Mouse (Mus musculus): ENCODE measurements around the gene Iscu. TPM values are rescaled to one million over a fixed set of nuclear protein-coding genes. Genes with fewer than 3 reads are reported as not detected.

Gene Iscu
- polyA plus RNA-seq (2012; rRNA removed) = 46.2 and 64.9 TPM in 2 replicates
- polyA plus RNA-seq (2014; fragmentation: Nextera tagmentation; extraction: Ambion mirVana) = 100 and 103 TPM in 2 replicates

GRCm38 (mm10) chr5:113772450-113772895, at the start of gene Iscu, which contains the start of gene Sart3:
Gene Iscu, plus strand, starts transcription at chr5:113772748.
Gene Sart3, minus strand, starts transcription at chr5:113772510.
- H3K9ac ChIP-seq (replicated peaks) = peak within 1 kb of the TSS; percentile 80
- peak within 1 kb of the TSS; percentile 96 for H3K4me2 ChIP-seq (ENCODE audit: low read depth)
- ATAC-seq (ENCODE audit: insufficient read depth) (peak; percentile 83), DNase-seq (ENCODE audit: low read depth in 3 of 3, low spot score in 3 of 3) (peak; percentile 90 to 92 (median 91))
- H3K4me1 ChIP-seq (replicated peaks; ENCODE audit: control insufficient read depth in 2 of 2, insufficient read depth in 2 of 2, low read length in 1 of 2) = peaks cover 6 to 13% of the 10 kb centered on the region in 2 experiments
- under 1% methylated on average over 47 of the region's 49 CpGs for WGBS (ENCODE audit: insufficient replicate concordance)
- peak within 1 kb of the TSS; percentile 72 for H3K27ac ChIP-seq
- peak within 1 kb of the TSS; percentile 76 to 94 for H3K4me3 ChIP-seq (ENCODE audit: insufficient read depth in 1 of 2, low read depth in 2 of 2, low read length in 2 of 2)
- TF ChIP-seq EP300 (IDR thresholded peaks at IDR 0.05; ENCODE audit: low read depth) (no peak), CTCF (IDR thresholded peaks at IDR 0.05; ENCODE audit: low read depth) (no peak)
- H3K9me3 ChIP-seq (ENCODE audit: control insufficient read depth, low read length) = no peaks in the 10 kb centered on the region
- no peaks in the 10 kb centered on the region for H3K27me3 ChIP-seq (ENCODE audit: control insufficient read depth, insufficient read depth, low read length)
- peaks cover 19% of the 10 kb centered on the region for H3K36me3 ChIP-seq (replicated peaks; ENCODE audit: control insufficient read depth, insufficient read depth, low read depth)

GRCm38 (mm10) chr5:113723567-113724237, 48.8 kb upstream of the Iscu start:
- 19% methylated on average over 8 of the region's 8 CpGs for WGBS (ENCODE audit: insufficient replicate concordance)

GRCm38 (mm10) chr5:113724446-113724845, 48.1 kb upstream of the Iscu start, which contains the start of gene 1700069L16Rik:
Gene 1700069L16Rik, minus strand, starts transcription at chr5:113724772.
- Histone ChIP-seq H3K4me1 (replicated peaks; ENCODE audit: control insufficient read depth in 2 of 2, insufficient read depth in 2 of 2, low read length in 1 of 2) (no peaks in the 10 kb centered on the region), H3K27me3 (ENCODE audit: control insufficient read depth, insufficient read depth, low read length) (no peaks in the 10 kb centered on the region), H3K9ac (replicated peaks) (no peak within 1 kb of the TSS), H3K4me3 (ENCODE audit: insufficient read depth in 1 of 2, low read depth in 2 of 2, low read length in 2 of 2) (no peak within 1 kb of the TSS), H3K9me3 (ENCODE audit: control insufficient read depth, low read length) (no peaks in the 10 kb centered on the region), H3K27ac (no peak within 1 kb of the TSS), H3K36me3 (replicated peaks; ENCODE audit: control insufficient read depth, insufficient read depth, low read depth) (no peaks in the 10 kb centered on the region), H3K4me2 (ENCODE audit: low read depth) (no peak within 1 kb of the TSS)
- 6% methylated on average over 15 of the region's 15 CpGs for WGBS (ENCODE audit: insufficient replicate concordance)
- TF ChIP-seq EP300 (IDR thresholded peaks at IDR 0.05; ENCODE audit: low read depth) (no peak), CTCF (IDR thresholded peaks at IDR 0.05; ENCODE audit: low read depth) (peak; percentile 92)
- ATAC-seq (ENCODE audit: insufficient read depth) = no peak
- DNase-seq (ENCODE audit: low read depth in 3 of 3, low spot score in 3 of 3) = peak; percentile 36 to 42 (median 39)

More at GRCm38 (mm10) chr5:113723567-113724237, 48.8 kb upstream of the Iscu start:
- ATAC-seq (ENCODE audit: insufficient read depth) (no peak), DNase-seq (ENCODE audit: low read depth in 3 of 3, low spot score in 3 of 3) (no peak)
- H3K27me3 ChIP-seq (ENCODE audit: control insufficient read depth, insufficient read depth, low read length) = no peaks in the 10 kb centered on the region
- no peaks in the 10 kb centered on the region for H3K4me1 ChIP-seq (replicated peaks; ENCODE audit: control insufficient read depth in 2 of 2, insufficient read depth in 2 of 2, low read length in 1 of 2)
- no peak overlapping the region for H3K4me3 ChIP-seq (ENCODE audit: insufficient read depth in 1 of 2, low read depth in 2 of 2, low read length in 2 of 2)
- H3K9me3 ChIP-seq (ENCODE audit: control insufficient read depth, low read length) = no peaks in the 10 kb centered on the region
- no peak overlapping the region for H3K27ac ChIP-seq
- no peak overlapping the region for H3K4me2 ChIP-seq (ENCODE audit: low read depth)
- no peak overlapping the region for H3K9ac ChIP-seq (replicated peaks)
- TF ChIP-seq EP300 (IDR thresholded peaks at IDR 0.05; ENCODE audit: low read depth) = no peak
- no peak for TF ChIP-seq CTCF (IDR thresholded peaks at IDR 0.05; ENCODE audit: low read depth)
- H3K36me3 ChIP-seq (replicated peaks; ENCODE audit: control insufficient read depth, insufficient read depth, low read depth) = no peaks in the 10 kb centered on the region

- Histone ChIP-seq H3K4me3 (ENCODE audit: insufficient read depth in 1 of 2, low read depth in 2 of 2, low read length in 2 of 2) (no peak overlapping the region), H3K36me3 (replicated peaks; ENCODE audit: control insufficient read depth, insufficient read depth, low read depth) (no peaks in the 10 kb centered on the region), H3K9ac (replicated peaks) (no peak overlapping the region), H3K4me2 (ENCODE audit: low read depth) (no peak overlapping the region), H3K4me1 (replicated peaks; ENCODE audit: control insufficient read depth in 2 of 2, insufficient read depth in 2 of 2, low read length in 1 of 2) (no peaks in the 10 kb centered on the region), H3K27me3 (ENCODE audit: control insufficient read depth, insufficient read depth, low read length) (no peaks in the 10 kb centered on the region), H3K27ac (no peak overlapping the region), H3K9me3 (ENCODE audit: control insufficient read depth, low read length) (no peaks in the 10 kb centered on the region)
- no peak for DNase-seq (ENCODE audit: low read depth in 3 of 3, low spot score in 3 of 3)
- 50% methylated on average over 12 of the region's 12 CpGs for WGBS (ENCODE audit: insufficient replicate concordance)
- TF ChIP-seq CTCF (IDR thresholded peaks at IDR 0.05; ENCODE audit: low read depth) = no peak
- ATAC-seq (ENCODE audit: insufficient read depth) = no peak
Observed at GRCm38 (mm10) chr5:113725417-113725816, 47.1 kb upstream of the Iscu start.

GRCm38 (mm10) chr5:113726618-113727017, 45.9 kb upstream of the Iscu start:
- Histone ChIP-seq H3K4me1 (replicated peaks; ENCODE audit: control insufficient read depth in 2 of 2, insufficient read depth in 2 of 2, low read length in 1 of 2) (no peaks in the 10 kb centered on the region), H3K9me3 (ENCODE audit: control insufficient read depth, low read length) (no peaks in the 10 kb centered on the region), H3K4me2 (ENCODE audit: low read depth) (no peak overlapping the region), H3K4me3 (ENCODE audit: insufficient read depth in 1 of 2, low read depth in 2 of 2, low read length in 2 of 2) (no peak overlapping the region), H3K27me3 (ENCODE audit: control insufficient read depth, insufficient read depth, low read length) (no peaks in the 10 kb centered on the region), H3K36me3 (replicated peaks; ENCODE audit: control insufficient read depth, insufficient read depth, low read depth) (no peaks in the 10 kb centered on the region), H3K9ac (replicated peaks) (no peak overlapping the region), H3K27ac (no peak overlapping the region)
- TF ChIP-seq CTCF (IDR thresholded peaks at IDR 0.05; ENCODE audit: low read depth) (no peak), EP300 (IDR thresholded peaks at IDR 0.05; ENCODE audit: low read depth) (no peak)
- WGBS (ENCODE audit: insufficient replicate concordance) = 48% methylated on average over 6 of the region's 6 CpGs
- DNase-seq (ENCODE audit: low read depth in 3 of 3, low spot score in 3 of 3) (no peak), ATAC-seq (ENCODE audit: insufficient read depth) (no peak)

All from liver, embryonic 14.5 days (tissue).